Mouse (Mus musculus): ENCODE measurements around the gene Tmem52.

- TF ChIP-seq POLR2A (IDR thresholded peaks at IDR 0.05; ENCODE audit: low read depth, low read length), result no peak
- no peak for TF ChIP-seq CTCF (conservative IDR thresholded peaks at IDR 0.05; ENCODE audit: insufficient read depth, insufficient read length, low read depth, low read length)
Observed at GRCm38 (mm10) chr4:155428442-155428841, 40.5 kb upstream of the Tmem52 start.

Measured in kidney, adult 2 months (tissue).